Mouse (Mus musculus) gastrocnemius, postnatal 14 days (tissue): ENCODE measurements around the gene B230217C12Rik. TPM values are rescaled to one million over a fixed set of nuclear protein-coding genes. Genes with fewer than 3 reads are reported as not detected.

ENCODE experiments used
- total RNA-seq, 2 experiments: library from RNA; stranded (reverse); gene quantifications; 2 replicates each; pipeline ENCODE4 v1.2.3; 2021

The B230217C12Rik gene
- total RNA-seq, 2 experiments from 2014 or later = 0.84 to 1.5 TPM

Other genes starting within 250 kb of the B230217C12Rik start
- gene Epop, start 211.1 kb upstream of the B230217C12Rik start, total RNA-seq = 1 to 10 TPM in 1 of 2 experiments, under 1 TPM in 1; 0.60 to 1.3 TPM
- gene Mllt6, start 177.4 kb upstream of the B230217C12Rik start, total RNA-seq = 10 to 100 TPM; 26.2 to 27.4 TPM
- gene Cisd3, start 155.0 kb upstream of the B230217C12Rik start, total RNA-seq = 100 to 1,000 TPM; 105 to 116 TPM
- 1 to 10 TPM; 6.5 to 7.7 TPM for gene Pcgf2, start 140.3 kb upstream of the B230217C12Rik start, total RNA-seq
- 100 to 1,000 TPM; 146 to 154 TPM for gene Psmb3, start 137.4 kb upstream of the B230217C12Rik start, total RNA-seq
- 10 to 100 TPM; 33.3 to 38.5 TPM for gene Pip4k2b, start 96.1 kb upstream of the B230217C12Rik start, total RNA-seq
- 1 to 10 TPM; 6.0 to 6.7 TPM for gene Cwc25, start 74.2 kb upstream of the B230217C12Rik start, total RNA-seq
- not detected for gene 1700001P01Rik, start 64.9 kb upstream of the B230217C12Rik start, total RNA-seq
- gene Rpl23, start 58.3 kb upstream of the B230217C12Rik start, total RNA-seq = 100 to 1,000 TPM; 607 to 676 TPM
- gene Lasp1, start 41.8 kb upstream of the B230217C12Rik start, total RNA-seq = 10 to 100 TPM; 29.9 to 39.5 TPM
- gene Fbxo47, start 43.4 kb downstream of the B230217C12Rik start, total RNA-seq = under 1 TPM; 0.11 to 0.12 TPM
- gene Plxdc1, start 145.7 kb downstream of the B230217C12Rik start, total RNA-seq = 1 to 10 TPM; 6.2 to 8.0 TPM
- under 1 TPM; 0.64 to 0.75 TPM for gene Arl5c, start 155.4 kb downstream of the B230217C12Rik start, total RNA-seq
- 100 to 1,000 TPM; 281 to 311 TPM for gene Cacnb1, start 182.3 kb downstream of the B230217C12Rik start, total RNA-seq
- 100 to 1,000 TPM; 628 to 686 TPM for gene Rpl19, start 185.9 kb downstream of the B230217C12Rik start, total RNA-seq
- gene Stac2, start 212.7 kb downstream of the B230217C12Rik start, total RNA-seq = under 1 TPM; 0.07 to 0.29 TPM